Mouse (Mus musculus) neural tube, embryonic 11.5 days (tissue): ENCODE results near the gene Slc25a47. TPM values are rescaled to one million over a fixed set of nuclear protein-coding genes. Genes with fewer than 3 reads are reported as not detected.

Experiments
- ATAC-seq: fragments of 200-750 bp; cut with Nextera tagmentation; 2 replicates; pipeline ENCODE4 v1.8.0; 2017; ENCODE audit warnings: moderate number of reproducible peaks, mild to moderate bottlenecking, moderate TSS enrichment, moderate library complexity; ENCODE audit not compliant: insufficient read depth, low FRiP score, low TSS enrichment
- DNase-seq: peaks from one replicate; pipeline ENCODE4 v3.0.0-alpha.2; 2015; ENCODE audit warnings: low spot score
- H3K27ac ChIP-seq: fragments of 300-500 bp; sonication (generic); 2 replicates; pipeline ENCODE4 v1.5.1; 2014; ENCODE audit warnings: low read depth, mild to moderate bottlenecking, low read length
- H3K27me3 ChIP-seq: fragments of 300-500 bp; sonication (generic); 2 replicates; pipeline ENCODE4 v1.6.1; 2014; ENCODE audit warnings: mild to moderate bottlenecking, low read length, mixed read lengths; ENCODE audit not compliant: control insufficient read depth, insufficient read depth
- H3K36me3 ChIP-seq: fragments of 300-500 bp; sonication (generic); 2 replicates; pipeline ENCODE4 v1.6.1; 2014; ENCODE audit warnings: mild to moderate bottlenecking, low read length, moderate library complexity, mixed read lengths; ENCODE audit not compliant: control insufficient read depth, insufficient read depth
- H3K4me1 ChIP-seq: fragments of 300-500 bp; sonication (generic); 2 replicates; pipeline ENCODE4 v1.6.1; 2014; ENCODE audit warnings: low read length, mixed read lengths; ENCODE audit not compliant: control insufficient read depth, insufficient read depth
- H3K4me2 ChIP-seq: fragments of 300-500 bp; sonication (generic); 2 replicates; pipeline ENCODE4 v1.6.1; 2014; ENCODE audit warnings: low read depth, mild to moderate bottlenecking, moderate library complexity
- H3K4me3 ChIP-seq: fragments of 300-500 bp; sonication (generic); 2 replicates; pipeline ENCODE4 v1.5.1; 2014; ENCODE audit warnings: low read depth, low read length
- H3K9ac ChIP-seq: fragments of 300-500 bp; sonication (generic); 2 replicates; pipeline ENCODE4 v1.6.1; 2014; ENCODE audit warnings: mild to moderate bottlenecking, low read length
- H3K9me3 ChIP-seq: fragments of 300-500 bp; sonication (generic); 2 replicates; pipeline ENCODE4 v1.6.1; 2016; ENCODE audit warnings: low read length; ENCODE audit not compliant: control insufficient read depth
- WGBS: fragments of 180-500 bp; shearing (Covaris S2); extraction: QIAGEN DNeasy Blood & Tissue Kit; methylation state at CpG from one replicate; pipeline ENCODE4 v1.1.7; 2014; 5-methylcytosine and 5-hydroxymethylcytosine counted together
- polyA plus RNA-seq: library from polyadenylated mRNA; unstranded; fragments of >200 nt; fragmentation: Nextera tagmentation; extraction: Ambion mirVana; gene quantifications from 2 replicates; pipeline ENCODE4 v1.2.1, GENCODE M21; 2014

Gene Slc25a47
- 10.5 and 13.2 TPM in 2 replicates for polyA plus RNA-seq

DNA sequence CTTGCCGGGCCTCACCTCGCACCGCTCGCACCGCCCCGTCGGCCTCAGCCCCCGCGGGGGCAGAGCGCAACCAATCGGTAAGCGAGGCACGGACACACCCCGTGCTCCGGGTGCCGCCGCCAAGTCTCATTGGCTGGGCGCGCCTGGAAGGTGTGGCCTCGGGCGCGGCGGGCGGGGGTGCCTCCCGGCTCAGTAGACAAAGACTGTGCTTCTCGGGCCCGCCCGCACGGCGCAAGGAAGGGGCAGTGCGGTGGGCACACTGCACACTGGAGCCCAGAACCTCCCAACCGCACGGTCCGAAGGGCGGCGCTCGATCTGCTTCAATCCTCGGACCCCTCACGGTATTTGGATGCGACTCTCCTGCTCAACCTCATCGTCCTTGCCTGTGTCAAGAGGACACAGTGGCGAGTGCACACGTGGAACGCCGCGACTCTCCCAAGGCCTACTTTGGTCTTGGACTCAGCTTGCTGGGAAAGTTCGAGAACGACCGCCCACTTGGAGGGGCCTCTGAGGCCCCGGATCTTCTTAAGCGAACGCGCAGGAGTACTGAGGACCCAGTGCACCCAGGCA, at the start of gene Slc25a47, which contains the start of gene Slc25a29:
Gene Slc25a47 (plus strand): TSS at position 207 of the 570 bp plus-strand sequence.
Gene Slc25a29 (minus strand): TSS at position 44 of the 570 bp plus-strand sequence.
- Histone ChIP-seq H3K9me3 (no peaks in the 10 kb centered on the region), H3K27me3 (no peaks in the 10 kb centered on the region), H3K4me3 (peak within 1 kb of the TSS; percentile 55), H3K4me1 (peaks cover 30% of the 10 kb centered on the region), H3K9ac (peak within 1 kb of the TSS; percentile 80), H3K4me2 (peak within 1 kb of the TSS; percentile 71), H3K27ac (peak within 1 kb of the TSS; percentile 83), H3K36me3 (no peaks in the 10 kb centered on the region; the same call in 1 of the 2 replicates)
- WGBS: under 1% methylated on average over 53 of the region's 53 CpGs
- ATAC-seq: peak; percentile 99
- peak; percentile 98 for DNase-seq

DNA sequence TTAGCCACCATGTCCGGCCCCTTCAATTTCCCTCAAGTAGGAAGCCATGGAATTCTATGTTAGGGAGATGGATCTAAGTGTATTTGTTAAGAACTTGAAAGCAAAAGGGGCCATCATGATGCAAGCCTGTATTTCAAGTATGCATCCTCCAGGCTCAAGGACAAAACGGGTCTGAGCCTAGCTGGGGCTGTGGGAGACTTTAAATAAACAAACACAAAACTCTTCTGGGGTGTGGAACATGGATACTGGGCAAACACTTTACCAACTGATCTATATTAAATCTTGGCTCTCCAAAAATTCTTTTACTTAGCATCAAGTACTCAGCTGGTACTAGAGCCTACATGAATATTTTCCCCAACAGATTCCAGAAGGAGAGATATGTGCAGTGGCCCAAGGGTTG, 48.5 kb upstream of the Slc25a47 start:
- 97% methylated on average over 2 of the region's 2 CpGs for WGBS

GRCm38 (mm10) chr12:108792152-108792545, 43.7 kb upstream of the Slc25a47 start:
- DNase-seq (peak; percentile 86), ATAC-seq (peak; percentile 36)
- H3K4me1 ChIP-seq: peaks cover 6% of the 10 kb centered on the region; the same call in 1 of the 2 replicates
- no peaks in the 10 kb centered on the region for H3K36me3 ChIP-seq
- peak overlapping the region; percentile 91 for H3K27ac ChIP-seq
- under 1% methylated on average over 49 of the region's 52 CpGs for WGBS
- H3K9ac ChIP-seq: peak overlapping the region; percentile 83
- H3K9me3 ChIP-seq: no peaks in the 10 kb centered on the region
- H3K4me2 ChIP-seq: peak overlapping the region; percentile 59
- H3K27me3 ChIP-seq: no peaks in the 10 kb centered on the region
- H3K4me3 ChIP-seq: peak overlapping the region; percentile 91

More for the DNA sequence above, 48.5 kb upstream of the Slc25a47 start:
- no peak overlapping the region for H3K4me2 ChIP-seq
- H3K27ac ChIP-seq: no peak overlapping the region
- ATAC-seq (no peak), DNase-seq (no peak)
- H3K9ac ChIP-seq: no peak overlapping the region
- no peaks in the 10 kb centered on the region for H3K27me3 ChIP-seq
- 0 out of 2 replicates have a peak, but pooled peaks cover 2% of the 10 kb centered on the region for H3K36me3 ChIP-seq
- H3K4me1 ChIP-seq: no peaks in the 10 kb centered on the region; the same call in 1 of the 2 replicates
- no peaks in the 10 kb centered on the region; the same call in 1 of the 2 replicates for H3K9me3 ChIP-seq
- no peak overlapping the region for H3K4me3 ChIP-seq

GRCm38 (mm10) chr12:108792546-108793452, 43.0 kb upstream of the Slc25a47 start, which contains the start of gene Yy1:
TSS of gene Yy1 (plus strand) at chr12:108792973.
- Histone ChIP-seq H3K36me3 (no peaks in the 10 kb centered on the region), H3K27ac (peak within 1 kb of the TSS; percentile 96), H3K4me3 (peak within 1 kb of the TSS; percentile 91), H3K9me3 (no peaks in the 10 kb centered on the region), H3K4me2 (peak within 1 kb of the TSS; percentile 59), H3K9ac (peak within 1 kb of the TSS; percentile 90), H3K4me1 (peaks cover 6% of the 10 kb centered on the region; the same call in 1 of the 2 replicates), H3K27me3 (no peaks in the 10 kb centered on the region)
- under 1% methylated on average over 50 of the region's 127 CpGs for WGBS
- peak; percentile 99 for DNase-seq
- peak; percentile 94 for ATAC-seq

DNA sequence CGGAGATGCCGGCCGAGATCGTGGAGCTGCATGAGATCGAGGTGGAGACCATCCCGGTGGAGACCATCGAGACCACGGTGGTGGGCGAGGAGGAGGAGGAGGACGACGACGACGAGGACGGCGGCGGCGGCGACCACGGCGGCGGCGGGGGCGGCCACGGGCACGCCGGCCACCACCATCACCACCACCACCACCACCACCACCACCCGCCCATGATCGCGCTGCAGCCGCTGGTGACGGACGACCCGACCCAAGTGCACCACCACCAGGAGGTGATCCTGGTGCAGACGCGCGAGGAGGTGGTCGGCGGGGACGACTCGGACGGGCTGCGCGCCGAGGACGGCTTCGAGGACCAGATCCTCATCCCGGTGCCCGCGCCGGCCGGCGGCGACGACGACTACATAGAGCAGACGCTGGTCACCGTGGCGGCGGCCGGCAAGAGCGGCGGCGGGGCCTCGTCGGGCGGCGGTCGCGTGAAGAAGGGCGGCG, 42.3 kb upstream of the Slc25a47 start:
- Histone ChIP-seq H3K9me3 (no peaks in the 10 kb centered on the region), H3K27ac (peak overlapping the region; percentile 96), H3K4me2 (peak overlapping the region; percentile 53), H3K9ac (peak overlapping the region; percentile 90), H3K4me3 (peak overlapping the region; percentile 91), H3K27me3 (no peaks in the 10 kb centered on the region), H3K4me1 (peaks cover 6% of the 10 kb centered on the region; the same call in 1 of the 2 replicates), H3K36me3 (no peaks in the 10 kb centered on the region)
- no peak; the same call in 1 of the 2 replicates for ATAC-seq
- under 1% methylated on average over 62 of the region's 71 CpGs for WGBS
- peak; percentile 10 for DNase-seq

- peak; percentile 52 for ATAC-seq
- WGBS: under 1% methylated on average over 74 of the region's 94 CpGs
- Histone ChIP-seq H3K27me3 (no peaks in the 10 kb centered on the region), H3K27ac (peak overlapping the region; percentile 96), H3K4me3 (peak overlapping the region; percentile 91), H3K9me3 (no peaks in the 10 kb centered on the region), H3K36me3 (no peaks in the 10 kb centered on the region), H3K4me1 (peaks cover 6% of the 10 kb centered on the region; the same call in 1 of the 2 replicates), H3K9ac (peak overlapping the region; percentile 90), H3K4me2 (peak overlapping the region; percentile 53)
- DNase-seq: peak; percentile 88
Measured at GRCm38 (mm10) chr12:108794078-108794711, 41.7 kb upstream of the Slc25a47 start.

DNA sequence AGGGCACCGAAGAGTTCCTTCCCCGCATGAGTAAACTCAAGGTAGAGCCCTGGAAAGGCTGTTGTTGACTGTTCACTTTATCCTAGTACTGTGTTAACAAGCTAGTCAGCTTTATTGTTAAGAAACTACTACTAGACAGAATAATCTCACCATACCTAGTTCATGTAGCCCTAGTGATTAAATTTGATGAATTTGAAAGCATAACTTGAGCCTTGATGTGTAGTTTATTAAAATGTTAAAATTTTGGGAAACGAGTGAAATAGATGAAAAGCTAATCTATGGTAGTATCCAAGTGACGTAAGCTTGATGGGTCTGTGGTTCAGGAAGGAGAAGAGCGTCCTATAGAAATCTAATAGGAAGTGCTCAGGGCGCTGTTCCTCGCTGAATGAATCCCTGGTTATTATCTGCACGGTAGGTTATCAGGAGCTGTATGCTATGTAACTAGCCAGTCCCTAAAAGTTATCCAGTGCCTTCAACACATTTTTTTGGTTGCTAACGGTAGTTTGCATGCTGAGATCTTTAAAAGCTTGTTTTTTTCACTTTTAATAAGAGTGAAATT, 40.8 kb upstream of the Slc25a47 start:
- peak overlapping the region; percentile 91 for H3K4me3 ChIP-seq
- DNase-seq: no peak
- no peak overlapping the region for H3K27ac ChIP-seq

GRCm38 (mm10) chr12:108801613-108802012, 34.2 kb upstream of the Slc25a47 start:
- Histone ChIP-seq H3K4me3 (no peak overlapping the region), H3K9me3 (no peaks in the 10 kb centered on the region), H3K27me3 (no peaks in the 10 kb centered on the region), H3K4me1 (no peaks in the 10 kb centered on the region), H3K4me2 (no peak overlapping the region), H3K27ac (no peak overlapping the region), H3K9ac (no peak overlapping the region), H3K36me3 (no peaks in the 10 kb centered on the region)
- no peak for DNase-seq
- 84% methylated on average over 2 of the region's 2 CpGs for WGBS
- ATAC-seq: no peak

More for the DNA sequence above, 40.8 kb upstream of the Slc25a47 start:
- 33% methylated on average over 9 of the region's 9 CpGs for WGBS
- ATAC-seq: no peak
- Histone ChIP-seq H3K27me3 (no peaks in the 10 kb centered on the region), H3K4me1 (peaks cover 6% of the 10 kb centered on the region; the same call in 1 of the 2 replicates), H3K9ac (peak overlapping the region; percentile 90), H3K4me2 (peak overlapping the region; percentile 53), H3K36me3 (no peaks in the 10 kb centered on the region), H3K9me3 (no peaks in the 10 kb centered on the region)
